Mouse (Mus musculus) embryonic fibroblast, embryonic 13.5 days (primary cell): ENCODE measurements around the gene Nipsnap2. TPM values are rescaled to one million over a fixed set of nuclear protein-coding genes. Genes with fewer than 3 reads are reported as not detected.
A peak's percentile ranks its signal among the peaks of the same experiment; 100 is the strongest.
"Not testable (repeated sequence)": the region's sequence is repeated elsewhere in the genome, so short reads cannot be mapped to it uniquely, and the experiment has no call there.

Experiments
- H3K27ac ChIP-seq: 2 replicates; pipeline ENCODE4 v1.5.1; 2012; ENCODE audit warnings: low read length, control low read depth, inconsistent platforms; ENCODE audit not compliant: insufficient read depth
- H3K4me1 ChIP-seq: 2 replicates; pipeline ENCODE4 v1.6.1; 2011; ENCODE audit warnings: low read length; ENCODE audit not compliant: control insufficient read depth, insufficient read depth
- H3K4me3 ChIP-seq: 2 replicates; pipeline ENCODE4 v1.5.1; 2011; ENCODE audit warnings: mild to moderate bottlenecking, control low read depth, low read length; ENCODE audit not compliant: insufficient read depth
- CTCF ChIP-seq: IDR thresholded peaks from 2 replicates; pipeline ENCODE4 v1.5.1; 2011; ENCODE audit warnings: mild to moderate bottlenecking, control low read depth, low read length, moderate library complexity, borderline replicate concordance; ENCODE audit not compliant: insufficient read depth
- POLR2A ChIP-seq: IDR thresholded peaks from 2 replicates; pipeline ENCODE4 v1.6.1; 2011; ENCODE audit warnings: low read depth, mild to moderate bottlenecking, control low read depth, low read length, moderate library complexity
- polyA plus RNA-seq: library from polyadenylated mRNA; stranded (reverse); fragments of >200 nt; gene quantifications from 2 replicates; pipeline ENCODE4 v1.2.4, GENCODE M21; 2011; ENCODE audit warnings: low read depth; ENCODE audit not compliant: missing spikeins, insufficient read length

Gene Nipsnap2
- polyA plus RNA-seq: 59.7 and 61.6 TPM in 2 replicates

- Histone ChIP-seq H3K4me1 (peaks cover 21% of the 10 kb centered on the region), H3K27ac (peak within 1 kb of the TSS; percentile 82), H3K4me3 (peak within 1 kb of the TSS; percentile 87)
- peak; percentile 98 for TF ChIP-seq CTCF
- peak; percentile 73 for TF ChIP-seq POLR2A
These were observed at the start of gene Nipsnap2 for GRCm38 (mm10) chr5:129724834-129725773. Nipsnap2 (plus strand) TSS chr5:129725063.

- H3K4me1 ChIP-seq, H3K4me3 ChIP-seq, H3K27ac ChIP-seq: not testable (repeated sequence)
These were observed 39.7 kb upstream of the Nipsnap2 start for GRCm38 (mm10) chr5:129685141-129685540.

- TF ChIP-seq POLR2A (no peak), CTCF (no peak)
- Histone ChIP-seq H3K4me3 (no peak overlapping the region), H3K4me1 (no peaks in the 10 kb centered on the region), H3K27ac (no peak overlapping the region)
These were observed 37.2 kb upstream of the Nipsnap2 start for GRCm38 (mm10) chr5:129687621-129688020.

GRCm38 (mm10) chr5:129690528-129690927 is 34.3 kb upstream of the Nipsnap2 start:
- no peak overlapping the region for H3K27ac ChIP-seq
- no peaks in the 10 kb centered on the region for H3K4me1 ChIP-seq
- no peak overlapping the region for H3K4me3 ChIP-seq
- no peak for TF ChIP-seq CTCF
- no peak for TF ChIP-seq POLR2A

- no peaks in the 10 kb centered on the region for H3K4me1 ChIP-seq
- H3K4me3 ChIP-seq: peak overlapping the region; percentile 30
- no peak for TF ChIP-seq CTCF
- TF ChIP-seq POLR2A: no peak
- no peak overlapping the region for H3K27ac ChIP-seq
These were observed 24.4 kb upstream of the Nipsnap2 start for GRCm38 (mm10) chr5:129700506-129700905.

- no peaks in the 10 kb centered on the region for H3K4me1 ChIP-seq
- TF ChIP-seq POLR2A: no peak
- TF ChIP-seq CTCF: no peak
- no peak overlapping the region for H3K27ac ChIP-seq
- no peak overlapping the region for H3K4me3 ChIP-seq
These were observed 23.2 kb upstream of the Nipsnap2 start for GRCm38 (mm10) chr5:129701706-129702105.

- H3K4me1 ChIP-seq: no peaks in the 10 kb centered on the region
- TF ChIP-seq POLR2A (no peak), CTCF (no peak)
- no peak overlapping the region for H3K4me3 ChIP-seq
- no peak overlapping the region for H3K27ac ChIP-seq
These were observed 21.5 kb upstream of the Nipsnap2 start for GRCm38 (mm10) chr5:129703368-129703767.

- H3K4me1 ChIP-seq: no peaks in the 10 kb centered on the region
- TF ChIP-seq POLR2A (no peak), CTCF (no peak)
- no peak within 1 kb of the TSS for H3K27ac ChIP-seq
- H3K4me3 ChIP-seq: no peak within 1 kb of the TSS
These were observed 16.5 kb upstream of the Nipsnap2 start, which contains the start of gene Sept14 for GRCm38 (mm10) chr5:129708412-129708811. Sept14 (minus strand) TSS chr5:129708512.

GRCm38 (mm10) chr5:129715326-129715861 is 9.5 kb upstream of the Nipsnap2 start, which contains the start of gene Mrps17:
Mrps17 (plus strand) TSS chr5:129715497.
- Histone ChIP-seq H3K4me1 (no peaks in the 10 kb centered on the region), H3K27ac (no peak within 1 kb of the TSS), H3K4me3 (peak within 1 kb of the TSS; percentile 89)
- TF ChIP-seq CTCF (no peak), POLR2A (peak; percentile 89)

GRCm38 (mm10) chr5:129717016-129717415 is 7.8 kb upstream of the Nipsnap2 start:
- Histone ChIP-seq H3K27ac (no peak overlapping the region), H3K4me1 (no peaks in the 10 kb centered on the region), H3K4me3 (no peak overlapping the region)
- no peak for TF ChIP-seq POLR2A
- TF ChIP-seq CTCF: no peak
